Mouse (Mus musculus) forebrain, embryonic 11.5 days (tissue): ENCODE data around the gene Mien1. TPM values are rescaled to one million over a fixed set of nuclear protein-coding genes. Genes with fewer than 3 reads are reported as not detected.

Experiments used
- ATAC-seq: fragments of 200-750 bp; cut with Nextera tagmentation; replicated peaks from 2 replicates; pipeline ENCODE4 v1.8.0; 2017; ENCODE audit warnings: moderate TSS enrichment; ENCODE audit not compliant: low FRiP score
- DNase-seq: peaks from one replicate; pipeline ENCODE4 v3.0.0-alpha.2; 2017; ENCODE audit warnings: low spot score
- H3K27ac ChIP-seq: fragments of 300-500 bp; sonication (generic); 2 replicates; pipeline ENCODE4 v1.5.1; 2014; ENCODE audit warnings: low read depth, low read length
- H3K27me3 ChIP-seq: fragments of 300-500 bp; sonication (generic); 2 replicates; pipeline ENCODE4 v1.6.1; 2014; ENCODE audit warnings: mild to moderate bottlenecking, low read length, mixed read lengths; ENCODE audit not compliant: control insufficient read depth, insufficient read depth
- H3K36me3 ChIP-seq: fragments of 300-500 bp; sonication (generic); 2 replicates; pipeline ENCODE4 v1.6.1; 2014; ENCODE audit warnings: mild to moderate bottlenecking, low read length, moderate library complexity, mixed read lengths; ENCODE audit not compliant: control insufficient read depth, insufficient read depth
- H3K4me1 ChIP-seq: fragments of 300-500 bp; sonication (generic); replicated peaks from 2 replicates; pipeline ENCODE4 v1.6.1; 2014; ENCODE audit warnings: low read length, mixed read lengths; ENCODE audit not compliant: control insufficient read depth, insufficient read depth
- H3K4me2 ChIP-seq: fragments of 300-500 bp; sonication (generic); 2 replicates; pipeline ENCODE4 v1.6.1; 2014; ENCODE audit warnings: low read depth, mild to moderate bottlenecking, low read length, moderate library complexity, mixed read lengths; ENCODE audit not compliant: severe bottlenecking
- H3K4me3 ChIP-seq: fragments of 300-500 bp; sonication (generic); 2 replicates; pipeline ENCODE4 v1.5.1; 2014; ENCODE audit warnings: low read depth, low read length
- H3K9ac ChIP-seq: fragments of 300-500 bp; sonication (generic); 2 replicates; pipeline ENCODE4 v1.6.1; 2014; ENCODE audit warnings: low read length
- H3K9me3 ChIP-seq: fragments of 300-500 bp; sonication (generic); 2 replicates; pipeline ENCODE4 v1.6.1; 2016; ENCODE audit warnings: low read length, mixed read lengths; ENCODE audit not compliant: control insufficient read depth
- WGBS: fragments of 180-500 bp; shearing (Covaris S2); extraction: QIAGEN DNeasy Blood & Tissue Kit; methylation state at CpG from one replicate; pipeline ENCODE4 v1.1.7; 2014; 5-methylcytosine and 5-hydroxymethylcytosine counted together
- polyA plus RNA-seq: library from polyadenylated mRNA; unstranded; fragments of >200 nt; fragmentation: Nextera tagmentation; extraction: Ambion mirVana; gene quantifications from 2 replicates; pipeline ENCODE4 v1.2.1, GENCODE M21; 2014

Mien1 gene
- polyA plus RNA-seq, 1 experiment from 2014 or later, result 111 TPM

- no peaks in the 10 kb centered on the region for H3K36me3 ChIP-seq
- H3K27ac ChIP-seq, result no peak overlapping the region
- 0 out of 2 replicates have a peak, but pooled peaks cover 2% of the 10 kb centered on the region for H3K4me1 ChIP-seq
- H3K9me3 ChIP-seq, result no peaks in the 10 kb centered on the region
- no peak for ATAC-seq
- 49% methylated on average over 4 of the region's 4 CpGs for WGBS
- no peak overlapping the region for H3K9ac ChIP-seq
- no peak overlapping the region for H3K4me2 ChIP-seq
- peaks cover 6% of the 10 kb centered on the region for H3K27me3 ChIP-seq
- no peak for DNase-seq
- no peak overlapping the region for H3K4me3 ChIP-seq
Observed at GRCm38 (mm10) chr11:98392645-98393044, 46.1 kb downstream of the Mien1 start.

DNA sequence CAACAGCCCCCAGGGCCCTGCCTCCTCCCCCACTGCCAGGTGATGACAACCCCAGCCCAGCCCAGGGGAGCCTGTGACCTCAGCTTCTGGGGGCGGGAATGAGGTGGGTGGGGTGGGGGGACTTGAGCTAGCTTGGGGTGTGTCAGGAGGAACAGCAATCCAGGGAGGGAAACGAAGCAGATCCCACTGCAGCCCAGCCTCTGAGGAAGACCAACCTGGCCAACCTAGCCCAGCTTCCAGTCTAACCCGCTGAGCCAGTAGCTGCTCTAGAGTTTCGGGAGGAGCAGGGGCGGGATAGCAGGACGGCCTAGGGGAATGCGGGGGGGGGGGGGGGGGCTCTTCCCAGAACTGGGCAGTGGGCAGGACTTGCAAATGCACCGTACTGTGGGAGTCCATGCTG lies 46.8 kb downstream of the Mien1 start:
- Histone ChIP-seq H3K4me2 (no peak overlapping the region), H3K9ac (no peak overlapping the region), H3K9me3 (no peaks in the 10 kb centered on the region), H3K36me3 (no peaks in the 10 kb centered on the region), H3K27ac (no peak overlapping the region), H3K4me3 (no peak overlapping the region), H3K27me3 (peaks cover 12% of the 10 kb centered on the region), H3K4me1 (0 out of 2 replicates have a peak, but pooled peaks cover 2% of the 10 kb centered on the region)
- WGBS, result 19% methylated on average over 8 of the region's 8 CpGs
- DNase-seq (no peak), ATAC-seq (no peak)

DNA sequence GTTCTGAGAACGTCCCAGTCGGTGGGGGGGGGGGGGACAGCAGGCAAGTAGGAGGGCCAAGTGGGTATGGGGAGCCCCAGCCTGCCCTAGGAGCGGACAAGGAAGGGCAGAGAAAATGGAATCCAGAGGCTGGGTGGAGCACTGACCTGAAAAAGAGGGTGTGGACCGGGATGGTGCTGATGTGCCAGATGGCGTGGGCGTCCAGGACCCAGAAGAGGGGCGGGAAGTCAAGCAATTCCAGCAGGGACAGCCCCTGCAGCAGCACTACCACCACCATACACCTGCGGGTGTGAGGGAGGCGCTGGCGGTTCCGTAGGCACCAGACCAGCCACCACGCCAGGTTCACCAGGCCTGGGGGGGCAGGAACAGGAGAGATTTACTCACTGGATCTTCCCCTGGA lies 48.6 kb downstream of the Mien1 start:
- 71% methylated on average over 12 of the region's 12 CpGs for WGBS

DNA sequence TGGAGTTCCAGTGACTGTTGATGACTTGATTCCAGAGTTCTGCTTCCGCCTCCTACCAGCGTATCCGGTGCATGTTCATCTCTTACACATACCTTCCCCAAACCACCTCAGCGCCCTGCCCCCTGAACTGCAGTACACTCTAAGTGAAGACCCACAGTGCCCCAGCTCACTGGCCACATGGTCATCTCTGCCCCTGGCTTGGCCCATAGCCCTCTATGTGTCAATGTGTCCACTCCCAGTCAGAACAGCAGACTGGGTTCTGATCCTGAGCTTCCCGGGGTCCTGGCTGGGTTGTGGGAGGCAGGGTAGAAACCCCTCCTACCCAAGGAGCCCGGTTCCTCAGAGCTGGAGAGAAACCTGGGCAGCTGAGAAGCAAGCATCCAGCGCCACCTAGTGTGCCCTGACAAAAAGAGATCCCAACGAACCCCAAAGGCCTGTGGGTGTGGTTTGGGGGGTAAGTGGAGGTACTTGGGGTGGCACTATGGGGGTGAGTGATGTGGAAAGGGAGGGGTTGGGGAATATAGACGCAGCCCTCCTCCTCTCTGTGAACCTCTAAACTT lies 49.5 kb downstream of the Mien1 start:
- Histone ChIP-seq H3K27me3 (peaks cover 26% of the 10 kb centered on the region), H3K9me3 (no peaks in the 10 kb centered on the region), H3K27ac (no peak overlapping the region), H3K36me3 (no peaks in the 10 kb centered on the region), H3K4me3 (no peak overlapping the region), H3K4me1 (0 out of 2 replicates have a peak, but pooled peaks cover 2% of the 10 kb centered on the region), H3K9ac (no peak overlapping the region), H3K4me2 (no peak overlapping the region)
- ATAC-seq (no peak), DNase-seq (peak; percentile 73)
- 22% methylated on average over 9 of the region's 9 CpGs for whole genome bisulfite sequencing

More for the DNA sequence above, 48.6 kb downstream of the Mien1 start:
- Histone ChIP-seq H3K9ac (no peak overlapping the region), H3K4me3 (no peak overlapping the region), H3K27ac (no peak overlapping the region), H3K27me3 (peaks cover 26% of the 10 kb centered on the region), H3K4me1 (0 out of 2 replicates have a peak, but pooled peaks cover 2% of the 10 kb centered on the region), H3K9me3 (no peaks in the 10 kb centered on the region), H3K4me2 (no peak overlapping the region), H3K36me3 (no peaks in the 10 kb centered on the region)
- DNase-seq (no peak), ATAC-seq (no peak)

- H3K27me3 ChIP-seq, result peaks cover 26% of the 10 kb centered on the region
- WGBS, result 73% methylated on average over 10 of the region's 10 CpGs
- ATAC-seq, result no peak
- H3K4me1 ChIP-seq, result 0 out of 2 replicates have a peak, but pooled peaks cover 2% of the 10 kb centered on the region
- H3K9me3 ChIP-seq, result no peaks in the 10 kb centered on the region
- no peak overlapping the region for H3K27ac ChIP-seq
- DNase-seq, result no peak
- no peak overlapping the region for H3K4me3 ChIP-seq
- no peak overlapping the region for H3K4me2 ChIP-seq
- H3K36me3 ChIP-seq, result no peaks in the 10 kb centered on the region
- H3K9ac ChIP-seq, result no peak overlapping the region
Observed at GRCm38 (mm10) chr11:98388282-98388681, 50.5 kb downstream of the Mien1 start.

Other genes starting within 250 kb of the Mien1 start
- 75.5 and 81.7 TPM in 2 replicates for gene Med1, start 245.7 kb downstream of the Mien1 start, polyA plus RNA-seq
- 16.1 and 18.2 TPM in 2 replicates for gene Cdk12, start 235.9 kb downstream of the Mien1 start, polyA plus RNA-seq
- gene Neurod2, start 109.3 kb downstream of the Mien1 start, polyA plus RNA-seq, result 3.8 and 5.8 TPM in 2 replicates
- 0.29 and 0.41 TPM in 2 replicates for gene Ppp1r1b, start 90.6 kb downstream of the Mien1 start, polyA plus RNA-seq
- gene Stard3, start 80.6 kb downstream of the Mien1 start, polyA plus RNA-seq, result 38.1 and 39.9 TPM in 2 replicates
- gene Tcap, start 55.2 kb downstream of the Mien1 start, polyA plus RNA-seq, result not detected in 2 replicates
- not detected in 2 replicates for gene Pnmt, start 52.5 kb downstream of the Mien1 start, polyA plus RNA-seq
- 9.0 and 9.2 TPM in 2 replicates for gene Pgap3, start 38.5 kb downstream of the Mien1 start, polyA plus RNA-seq
- gene Erbb2, start 26.5 kb downstream of the Mien1 start, polyA plus RNA-seq, result 19.7 and 23.2 TPM in 2 replicates
- gene Grb7, start 7.4 kb upstream of the Mien1 start, polyA plus RNA-seq, result 1.8 and 1.9 TPM in 2 replicates
- gene Ikzf3, start 107.0 kb upstream of the Mien1 start, polyA plus RNA-seq, result 0.08 TPM in 1 of 2 replicates, not detected in the other
- gene Zpbp2, start 112.1 kb upstream of the Mien1 start, polyA plus RNA-seq, result 0.21 TPM in 2 replicates
- gene Ormdl3, start 148.4 kb upstream of the Mien1 start, polyA plus RNA-seq, result 8.6 and 11.2 TPM in 2 replicates
- not detected in 2 replicates for gene Lrrc3c, start 159.3 kb upstream of the Mien1 start, polyA plus RNA-seq
- 0.96 and 1.5 TPM in 2 replicates for gene Gm12355, start 186.7 kb upstream of the Mien1 start, polyA plus RNA-seq
- gene Gsdma3, start 187.4 kb upstream of the Mien1 start, polyA plus RNA-seq, result not detected in 2 replicates
- not detected in 2 replicates for gene Gsdma2, start 207.8 kb upstream of the Mien1 start, polyA plus RNA-seq
- not detected in 2 replicates for gene Gsdma, start 225.4 kb upstream of the Mien1 start, polyA plus RNA-seq
- gene Psmd3, start 243.6 kb upstream of the Mien1 start, polyA plus RNA-seq, result 208 and 220 TPM in 2 replicates